Mouse (Mus musculus): ENCODE measurements at regions not wholly inside any gene's neighbourhood (a gene's known extent, or its start where the extent isn't known, plus 50 kb on each side); places are given as distances from the start of the nearest gene placed in this dataset.

DNA sequence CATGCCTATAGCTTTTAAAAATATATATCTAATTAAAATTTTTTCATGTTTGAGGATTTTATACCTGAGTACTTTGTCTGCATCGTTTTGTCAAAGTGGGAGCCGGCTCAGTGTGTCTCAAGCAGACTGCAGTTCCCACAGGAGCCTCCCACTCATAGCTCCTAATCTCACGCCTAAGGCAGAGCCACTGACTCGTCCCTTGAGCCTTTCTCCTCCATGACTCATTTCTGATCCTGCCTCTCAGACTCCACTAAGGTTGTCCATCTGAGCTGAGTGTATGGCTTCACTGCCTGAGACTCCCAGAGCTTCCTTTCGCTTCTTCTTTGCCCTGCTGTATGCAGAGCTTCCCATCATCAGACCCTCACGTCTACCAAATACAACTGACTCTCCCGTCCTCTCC, 98.8 kb downstream of the Efnb2 start:
- DNase-seq (ENCODE audit: low spot score in 2 of 2), result no peak

DNA sequence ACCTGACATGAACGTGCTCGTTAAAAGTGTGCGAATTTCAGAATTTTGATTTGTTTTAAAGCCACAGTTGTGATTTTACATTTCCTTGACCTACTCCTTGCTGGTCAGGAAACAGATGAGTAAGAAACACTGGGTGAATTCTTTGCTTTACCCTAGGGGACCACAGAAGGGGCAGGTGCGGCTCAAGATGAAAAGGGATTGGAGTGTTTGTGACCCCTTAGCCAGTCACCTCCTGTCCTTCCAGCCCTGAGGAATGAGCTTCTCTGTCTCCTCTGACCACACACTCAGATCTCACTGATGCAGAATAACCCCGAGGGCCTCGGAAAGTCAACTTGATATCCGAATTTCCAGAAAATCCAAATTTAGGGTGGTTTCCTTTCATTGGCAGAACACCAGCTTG, 103.0 kb downstream of the Efnb2 start:
- DNase-seq (ENCODE audit: low spot score in 2 of 2), result no peak

DNA sequence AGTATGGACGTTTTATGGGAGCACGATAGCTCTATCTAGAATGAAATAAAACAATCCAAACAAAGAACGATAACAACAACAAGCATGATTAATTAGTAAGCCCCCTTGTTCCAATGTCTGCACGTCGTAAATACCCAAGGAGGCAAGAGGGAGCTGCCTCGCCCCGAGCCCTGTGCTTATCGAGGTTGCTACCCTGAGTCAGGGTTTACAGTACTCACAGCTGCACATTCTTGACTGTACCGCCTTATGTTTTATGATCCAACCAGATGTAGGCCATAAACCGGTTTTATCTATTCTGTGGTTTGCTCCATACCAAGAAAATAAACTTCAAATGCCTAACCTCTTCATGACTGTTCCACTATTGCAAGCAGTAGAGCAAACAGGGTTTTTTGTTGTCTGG, 104.9 kb downstream of the Efnb2 start:
- no peak for DNase-seq (ENCODE audit: low spot score in 2 of 2)

DNA sequence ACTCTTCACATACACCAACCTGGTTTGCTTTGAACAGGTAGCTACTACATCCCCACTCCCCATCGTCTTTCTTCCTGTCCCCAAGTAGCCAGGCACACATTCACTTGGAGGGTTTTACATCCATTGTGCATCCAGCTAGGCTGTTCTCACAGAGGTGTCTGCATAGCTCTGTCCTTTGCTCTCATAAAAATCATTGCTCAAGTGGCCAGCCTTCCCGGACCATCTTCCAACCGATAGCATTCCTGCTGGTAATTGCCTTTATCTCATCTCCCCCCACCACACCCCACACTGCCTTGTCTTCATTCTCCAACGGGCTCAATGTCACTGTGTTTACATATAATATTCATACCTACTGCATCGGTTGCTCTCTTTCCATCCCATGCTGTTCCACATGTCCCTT, 106.4 kb downstream of the Efnb2 start:
- no peak for DNase-seq (ENCODE audit: low spot score in 2 of 2)

DNA sequence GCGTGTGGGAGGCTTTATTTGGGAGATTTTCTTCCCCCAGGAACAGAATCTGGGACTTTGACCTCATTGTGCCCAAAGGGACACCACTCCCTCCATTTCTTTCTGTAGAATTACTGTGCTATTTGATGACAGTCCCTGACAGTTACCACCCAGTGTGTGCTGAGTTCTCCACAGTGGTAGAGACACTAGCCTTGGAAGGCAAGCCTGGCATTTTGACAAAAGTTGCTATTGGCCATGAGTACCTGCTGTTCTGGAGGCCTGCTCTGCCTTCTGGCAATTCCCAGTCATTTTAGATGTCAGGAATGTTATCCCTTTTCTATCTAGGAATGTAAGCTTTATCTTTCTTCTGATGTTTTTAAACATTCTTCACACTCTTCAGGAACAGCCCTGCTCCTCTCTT, 108.3 kb downstream of the Efnb2 start:
- DNase-seq (ENCODE audit: low spot score in 2 of 2), result no peak

DNA sequence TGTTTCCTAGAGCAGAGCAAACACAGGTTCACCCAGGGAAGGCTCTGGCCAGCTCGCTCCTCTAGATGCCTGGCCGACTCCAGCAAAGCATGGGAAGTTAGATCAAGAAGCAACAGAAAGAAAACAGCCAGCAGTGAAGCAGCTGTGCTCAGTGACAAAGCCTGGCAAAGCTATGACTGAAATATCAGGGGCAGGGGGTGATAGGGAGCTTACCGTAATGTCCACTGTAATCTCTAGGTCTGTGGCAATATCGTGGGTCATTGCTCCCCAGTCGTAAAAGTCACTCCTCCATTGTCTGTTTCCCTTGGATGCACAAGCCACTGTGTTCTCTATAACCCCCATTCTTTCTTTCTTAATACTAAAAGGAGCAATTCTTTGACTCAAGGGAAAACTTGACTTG, 124.4 kb downstream of the Efnb2 start:
- DNase-seq (ENCODE audit: low spot score in 2 of 2), result no peak

DNA sequence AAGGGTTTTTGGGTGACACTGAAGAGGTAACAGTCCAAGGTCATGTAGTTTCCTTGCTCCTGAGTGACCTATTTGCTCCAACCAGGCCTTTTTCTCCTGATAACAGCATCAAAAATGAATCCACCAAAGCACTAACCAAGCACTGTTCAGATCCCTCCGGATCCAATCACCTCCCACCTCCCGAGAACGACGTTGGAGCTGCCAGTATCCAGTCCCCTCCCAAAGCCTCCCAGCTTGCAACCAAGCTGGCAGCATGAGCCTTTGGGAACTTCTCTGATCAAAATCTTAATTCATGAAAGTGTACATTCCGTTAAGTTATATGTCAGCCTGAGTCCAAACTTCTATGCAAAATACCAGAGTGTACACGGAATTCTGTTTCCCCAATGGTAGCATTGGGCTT, 126.3 kb downstream of the Efnb2 start:
- no peak for DNase-seq (ENCODE audit: low spot score in 2 of 2)

DNA sequence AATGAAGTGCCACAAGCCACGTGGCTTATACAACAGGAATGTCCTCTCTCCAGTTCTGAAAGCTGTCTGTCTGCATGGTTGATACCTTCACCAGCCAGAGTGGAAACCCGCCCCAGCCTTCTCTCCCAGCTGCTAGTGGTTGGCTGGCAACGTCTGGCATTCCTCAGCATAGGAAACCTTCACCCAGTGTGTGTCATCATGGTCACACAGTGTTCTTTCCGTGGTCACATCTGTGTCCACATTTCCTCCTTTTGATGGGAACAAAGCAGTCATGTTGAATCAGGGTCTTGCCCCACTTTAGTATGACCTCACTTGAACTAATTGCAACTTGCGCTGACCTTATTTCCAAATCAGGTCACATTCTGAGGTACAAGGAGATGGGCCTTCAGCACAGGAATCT, 128.1 kb downstream of the Efnb2 start:
- DNase-seq (ENCODE audit: low spot score in 2 of 2), result no peak

DNA sequence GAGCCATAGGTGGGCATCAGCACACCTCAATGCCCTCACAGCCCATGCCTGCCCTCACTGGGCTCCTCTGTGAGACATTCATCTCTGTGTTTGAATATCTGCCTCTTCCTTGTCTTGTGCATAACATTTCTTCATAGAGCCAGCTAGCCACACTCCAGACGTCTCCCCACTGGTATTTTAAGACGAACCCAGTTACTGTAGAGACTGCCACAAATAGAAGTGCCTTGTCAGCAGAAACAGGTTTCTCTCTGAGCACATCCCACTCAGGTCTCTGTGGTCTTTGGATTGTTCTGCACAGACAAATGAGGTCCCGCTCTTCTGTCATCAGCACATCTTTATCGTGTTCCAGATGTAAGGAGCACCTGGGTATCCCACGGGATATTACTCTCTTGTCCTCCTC, 130.5 kb downstream of the Efnb2 start:
- DNase-seq (ENCODE audit: low spot score in 2 of 2), result no peak

DNA sequence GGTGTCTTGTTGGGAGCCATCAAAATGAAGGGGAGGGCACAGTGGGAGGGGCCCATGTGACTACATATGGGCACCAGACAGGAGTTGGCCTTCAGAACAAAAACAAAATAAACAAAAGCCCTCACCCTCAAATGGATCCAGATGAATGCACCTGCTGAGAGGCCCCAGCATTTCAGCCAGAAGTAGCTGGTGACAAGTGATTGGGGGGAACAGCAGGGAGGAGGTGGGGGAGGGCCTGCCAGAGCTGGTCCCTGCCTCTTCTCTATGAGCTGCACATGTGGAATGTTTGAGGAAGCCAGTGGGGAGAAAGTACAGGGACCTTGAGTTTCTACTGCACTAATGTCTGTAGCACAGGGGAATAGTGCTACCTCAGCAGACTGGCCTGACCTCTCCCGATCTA, 139.5 kb downstream of the Efnb2 start:
- DNase-seq (ENCODE audit: low spot score in 2 of 2), result no peak

DNA sequence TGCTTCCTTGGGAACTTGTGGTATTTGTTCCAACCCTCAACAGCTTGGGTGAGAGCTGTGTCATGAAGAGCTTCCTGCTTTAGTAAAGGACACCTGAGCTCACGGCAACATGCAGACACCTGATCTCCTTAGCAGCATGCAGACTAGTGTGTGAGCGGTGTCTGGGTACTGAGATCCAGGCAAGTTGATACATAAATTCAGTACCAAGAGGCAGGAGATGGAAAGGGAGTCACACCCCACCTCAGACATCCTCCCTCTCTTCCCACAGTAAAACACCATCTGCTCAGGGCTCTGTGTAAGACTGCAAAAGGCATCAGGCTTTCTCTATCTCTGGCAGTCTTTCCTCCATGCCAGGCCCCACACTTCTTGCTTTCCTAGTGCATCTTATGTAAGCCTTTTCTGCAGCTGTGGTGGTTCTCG, 141.3 kb downstream of the Efnb2 start:
- DNase-seq (ENCODE audit: low spot score in 2 of 2), result no peak

DNA sequence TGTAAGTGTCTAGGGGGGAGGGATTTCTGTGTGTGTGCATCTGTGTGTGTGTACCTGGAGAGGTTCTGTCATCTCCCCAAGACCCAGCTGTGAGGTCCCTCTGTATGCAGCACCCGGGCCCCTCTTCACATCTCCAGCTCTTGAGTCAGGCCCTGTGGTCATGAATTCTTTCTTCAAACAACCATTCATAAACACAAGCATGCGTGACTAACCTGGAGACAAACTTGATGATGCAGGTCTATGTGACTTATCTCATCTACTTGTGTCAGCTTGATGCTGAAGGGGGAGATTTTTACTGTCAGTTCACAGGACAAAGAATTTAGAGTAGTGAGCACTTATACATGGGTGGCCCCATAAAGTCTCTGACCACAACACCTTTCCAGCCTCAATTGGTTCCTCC, 143.4 kb downstream of the Efnb2 start:
- no peak for DNase-seq (ENCODE audit: low spot score in 2 of 2)

DNA sequence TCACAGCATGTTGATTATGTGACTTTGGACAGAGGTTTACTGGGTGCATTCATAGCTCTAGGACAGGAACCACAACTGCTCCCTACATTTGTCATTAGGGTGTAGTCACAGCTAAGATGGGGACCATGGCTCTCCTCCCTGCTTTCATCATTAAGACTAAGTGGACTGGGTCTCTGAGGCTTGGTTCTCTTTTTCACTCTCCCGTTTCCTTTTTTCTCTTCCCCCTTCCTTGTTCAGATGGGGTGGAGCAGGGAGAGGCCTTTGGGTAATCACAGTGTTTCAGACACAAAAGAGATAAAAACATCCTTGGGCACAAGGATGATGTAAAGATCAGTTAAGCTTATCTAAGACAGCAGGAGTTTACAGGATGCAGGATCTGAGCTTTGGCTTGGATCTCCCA, 144.8 kb downstream of the Efnb2 start:
- no peak for DNase-seq (ENCODE audit: low spot score in 2 of 2)

DNA sequence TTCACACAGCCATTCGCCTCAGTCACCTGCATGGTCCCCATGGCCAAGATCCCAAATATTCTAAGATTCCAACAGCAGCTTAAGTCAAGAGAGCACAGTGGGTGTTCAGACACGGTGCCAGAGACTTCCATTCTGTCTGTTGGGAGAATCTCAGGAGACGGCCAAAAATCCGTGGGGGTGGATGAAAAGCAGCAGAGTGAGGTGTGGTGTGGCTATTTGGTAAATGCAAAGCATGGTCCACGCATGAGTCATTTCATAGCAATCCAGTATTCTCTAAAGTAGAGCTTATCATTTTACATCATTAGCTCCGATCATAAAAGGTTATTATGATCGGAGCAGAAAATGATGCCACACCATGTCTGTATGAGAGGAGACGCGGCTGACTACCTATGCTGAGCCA, 161.1 kb downstream of the Efnb2 start:
- DNase-seq (ENCODE audit: low spot score in 2 of 2), result no peak

DNA sequence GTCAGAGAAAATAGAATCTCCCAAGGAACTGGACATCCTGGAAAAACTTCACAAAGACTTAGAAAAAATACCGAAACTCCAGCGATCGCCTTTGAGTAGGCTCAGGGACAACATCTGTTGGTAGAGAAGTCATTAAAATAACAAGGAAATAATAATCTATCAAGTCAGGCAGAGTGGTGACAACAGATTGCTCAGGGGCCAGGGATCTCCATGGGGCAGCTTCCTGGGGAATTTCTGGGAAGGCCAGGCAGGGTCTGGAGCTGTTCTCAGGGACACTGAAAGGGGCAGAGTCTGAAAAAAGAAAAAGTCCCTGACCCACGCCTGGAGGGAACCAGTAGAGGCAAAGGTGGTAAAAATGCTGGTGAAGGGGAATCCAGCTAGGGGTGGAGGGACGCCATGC, 162.3 kb downstream of the Efnb2 start:
- no peak for DNase-seq (ENCODE audit: low spot score in 2 of 2)

DNA sequence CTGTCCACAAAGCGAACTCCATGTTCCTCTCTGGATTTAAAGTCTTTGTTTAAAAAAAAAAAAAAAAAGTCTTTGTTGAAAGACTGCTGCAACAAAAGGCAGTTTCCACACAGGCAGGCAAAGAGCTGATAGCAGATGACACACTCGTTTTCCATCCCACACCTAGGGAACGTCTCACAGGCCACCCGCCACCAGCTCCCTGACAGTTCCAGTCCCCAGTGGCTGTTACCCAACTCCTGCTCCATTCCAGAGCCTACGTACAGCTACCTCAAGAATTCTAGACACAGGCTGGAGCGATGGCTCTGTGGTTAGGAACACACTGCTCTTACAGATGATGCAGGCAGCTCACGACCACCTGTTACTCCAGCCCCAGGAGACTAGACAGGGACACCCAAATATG, 165.6 kb downstream of the Efnb2 start:
- DNase-seq (ENCODE audit: low spot score in 2 of 2), result peak in 1 of 2 experiments; percentile 34

DNA sequence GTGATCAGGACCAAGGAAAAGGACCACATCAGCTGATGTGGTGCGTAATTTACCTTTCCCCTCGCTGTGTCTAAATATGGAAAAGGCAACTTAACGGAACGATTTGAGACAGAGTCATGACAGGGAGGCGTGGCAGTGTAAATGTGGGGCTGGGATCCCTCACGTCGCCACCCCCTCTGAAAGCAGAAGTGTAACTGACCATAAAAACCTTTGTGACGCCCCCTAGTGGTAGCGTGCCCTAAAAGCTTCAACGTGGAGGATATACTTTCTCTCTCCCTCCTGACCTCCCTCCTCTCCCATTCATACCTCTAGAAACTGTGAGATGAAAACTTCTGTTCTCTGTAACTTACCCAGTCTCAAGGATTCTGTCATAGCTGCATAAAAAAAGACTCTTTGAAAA, 166.8 kb downstream of the Efnb2 start:
- no peak for DNase-seq (ENCODE audit: low spot score in 2 of 2)

DNA sequence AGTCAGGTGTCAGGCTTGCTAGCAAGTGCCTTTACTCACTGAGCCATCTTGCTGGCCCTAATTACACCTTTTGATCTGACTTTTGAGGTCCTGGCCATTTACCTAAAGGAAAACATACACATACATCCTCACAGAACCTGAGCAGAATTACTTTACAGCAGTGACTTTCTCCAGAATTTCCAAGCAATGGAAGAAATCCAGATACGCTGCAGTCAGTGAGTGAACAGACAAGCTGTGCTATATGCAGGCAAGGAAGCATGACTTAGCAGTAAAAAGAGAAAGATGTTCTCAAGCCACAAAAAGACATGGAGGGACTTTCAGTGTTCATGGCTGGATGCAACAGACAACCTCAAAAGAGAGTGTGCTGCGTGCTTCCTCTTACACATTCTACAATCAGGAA, 169.1 kb downstream of the Efnb2 start:
- DNase-seq (ENCODE audit: low spot score in 2 of 2), result peak in 1 of 2 experiments; percentile 35

DNA sequence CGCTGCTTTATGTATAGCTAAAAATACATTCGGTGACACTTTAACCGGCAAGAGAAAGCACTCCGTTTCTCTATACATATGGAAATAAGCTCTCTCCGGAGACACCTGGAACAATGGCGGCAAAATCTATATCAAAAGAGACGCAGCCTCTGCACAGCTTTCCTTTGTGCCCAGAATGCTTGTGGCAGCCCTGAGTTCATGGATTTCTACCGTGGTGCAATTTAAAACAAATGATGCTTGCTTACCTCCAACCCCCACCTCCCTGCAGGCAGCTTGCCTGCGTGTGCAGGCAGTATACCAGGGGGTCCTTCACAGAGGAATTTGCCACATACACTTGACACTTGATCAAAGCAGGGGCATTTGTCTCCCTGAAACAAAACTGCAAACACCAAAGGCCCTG, 171.3 kb downstream of the Efnb2 start:
- DNase-seq (ENCODE audit: low spot score in 2 of 2), result peak in 1 of 2 experiments; percentile 16

DNA sequence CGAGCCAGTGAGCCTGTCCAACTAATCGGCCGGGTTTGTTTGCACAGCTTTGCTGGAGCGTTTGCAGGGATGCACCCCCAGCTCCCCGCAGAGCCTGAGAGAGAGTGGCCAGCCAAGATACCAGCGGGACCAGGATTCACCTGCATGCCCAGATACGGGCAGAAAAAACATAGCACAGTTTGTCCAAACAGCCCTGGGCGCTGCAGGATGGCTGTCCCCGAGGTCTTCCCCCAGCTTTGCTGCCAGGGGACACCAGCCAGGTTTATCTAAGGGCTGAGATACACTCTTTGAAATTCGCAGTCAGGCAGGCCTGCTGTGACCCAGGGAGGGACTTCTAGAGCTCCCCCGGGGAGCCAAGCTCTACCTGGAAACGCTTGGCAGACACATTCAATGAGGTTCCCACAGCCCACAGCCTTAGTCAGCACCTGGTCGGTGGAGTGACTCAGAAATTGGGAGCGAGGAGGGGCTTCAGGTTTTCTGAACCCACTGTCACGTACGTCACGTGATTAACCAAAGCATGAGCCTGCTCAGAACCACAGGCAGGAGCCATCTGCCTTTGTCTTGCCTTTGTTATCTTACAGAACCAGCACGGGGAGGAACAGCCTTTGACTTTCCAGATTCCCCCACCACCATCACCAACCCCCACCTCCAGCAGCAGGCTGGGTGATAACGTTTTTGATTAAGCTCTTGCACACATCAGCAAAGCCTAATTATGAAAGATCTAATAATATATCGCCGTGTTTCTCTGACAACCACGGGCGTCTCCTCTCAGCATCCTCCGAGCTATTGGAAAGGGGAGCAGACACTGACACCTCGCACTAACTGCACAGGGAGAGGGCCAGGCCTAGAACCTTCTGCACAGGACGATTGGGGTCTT, 172.1 kb downstream of the Efnb2 start:
- peak; percentile 29 to 60 for DNase-seq (ENCODE audit: low spot score in 2 of 2)

DNA sequence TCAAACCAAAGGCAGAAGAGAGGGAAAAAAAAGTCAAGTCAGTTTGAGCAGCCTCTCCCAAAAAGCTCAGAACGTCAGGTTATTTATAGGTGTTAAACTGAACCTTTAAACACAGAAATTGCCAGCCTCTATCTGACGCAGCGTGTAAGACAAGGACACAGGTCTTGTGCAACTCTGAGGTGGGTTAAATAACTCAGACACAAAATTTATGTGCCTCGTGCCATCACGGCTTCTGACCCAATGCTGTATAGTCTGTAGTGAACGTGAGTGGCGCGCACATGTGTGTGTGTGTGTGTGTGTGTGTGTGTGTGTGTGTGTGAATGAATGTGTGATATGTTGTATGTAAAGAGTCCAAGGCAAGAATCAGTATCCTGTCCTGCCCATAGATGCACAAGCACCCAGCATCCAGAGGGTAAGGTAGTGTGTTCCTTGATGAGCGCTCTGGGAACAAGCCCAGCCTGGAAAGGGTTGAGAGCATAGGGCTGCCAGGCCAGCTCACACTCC, 172.8 kb downstream of the Efnb2 start:
- peak in 1 of 2 experiments; percentile 43 for DNase-seq (ENCODE audit: low spot score in 2 of 2)

DNA sequence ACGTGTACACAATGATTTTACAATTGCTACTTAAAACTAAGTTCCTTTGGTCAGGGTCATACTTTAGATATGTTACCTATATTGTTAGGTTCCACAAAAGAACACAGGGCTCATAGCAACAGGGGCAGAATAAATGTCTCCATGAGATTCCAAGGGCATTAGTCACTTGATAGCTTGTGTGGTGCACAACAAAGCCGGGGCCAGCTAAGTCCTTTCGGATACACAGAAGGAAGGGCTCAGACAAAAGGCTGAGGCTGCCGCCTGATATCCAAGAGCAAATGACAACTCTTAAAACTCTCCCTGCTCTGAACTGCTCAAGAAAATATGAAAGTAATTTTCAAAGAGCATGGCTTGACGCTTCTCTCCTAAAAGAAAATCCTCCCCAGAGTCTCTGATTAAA, 173.3 kb downstream of the Efnb2 start:
- DNase-seq (ENCODE audit: low spot score in 2 of 2), result peak in 1 of 2 experiments; percentile 32

DNA sequence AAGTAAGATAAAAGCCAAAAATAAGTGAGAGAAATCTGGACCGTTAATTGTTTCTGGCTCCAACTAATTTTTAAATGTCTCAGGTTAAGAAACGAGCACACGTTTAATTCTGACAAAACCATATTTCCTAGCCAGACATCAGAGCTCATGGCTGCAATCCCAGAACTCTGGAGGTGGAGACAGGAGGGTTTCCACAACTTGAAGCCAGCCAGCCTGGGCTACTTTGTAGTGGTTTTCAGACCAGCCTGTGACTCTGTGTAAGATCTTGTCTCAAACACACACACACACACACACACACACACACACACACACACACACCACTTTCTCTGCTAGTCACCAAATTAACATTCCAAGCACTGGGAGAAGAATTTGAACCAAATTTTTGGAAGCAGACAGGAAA, 174.2 kb downstream of the Efnb2 start:
- DNase-seq (ENCODE audit: low spot score in 2 of 2), result peak in 1 of 2 experiments; percentile 43

DNA sequence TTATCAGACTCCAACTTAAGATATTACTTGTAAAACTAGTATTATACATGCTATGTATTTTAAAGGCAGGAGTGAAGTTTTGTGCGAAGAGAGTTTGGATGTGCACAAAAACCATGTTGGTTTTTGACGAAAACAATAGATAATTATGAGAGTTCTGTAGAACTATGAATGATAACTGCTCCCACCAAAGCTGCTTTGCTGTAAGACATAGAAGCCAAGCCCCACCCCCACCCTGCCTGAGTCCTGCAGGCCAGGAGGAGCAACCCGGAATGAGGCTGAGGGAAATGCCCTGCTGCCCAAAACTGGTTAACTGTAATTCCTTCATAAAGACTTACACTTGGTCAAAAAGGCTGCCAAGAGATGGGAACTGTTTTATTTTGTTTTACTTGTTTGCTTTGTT, 175.8 kb downstream of the Efnb2 start:
- no peak for DNase-seq (ENCODE audit: low spot score in 2 of 2)
